Mouse (Mus musculus) intestine, embryonic 14.5 days (tissue): Measurements from ENCODE around the gene Mical2. TPM values are rescaled to one million over a fixed set of nuclear protein-coding genes. Genes with fewer than 3 reads are reported as not detected.
A peak's percentile ranks its signal among the peaks of the same experiment; 100 is the strongest.

Experiments
- ATAC-seq: fragments of 200-750 bp; cut with Nextera tagmentation; replicated peaks from 2 replicates; pipeline ENCODE4 v1.8.0; 2017; ENCODE audit warnings: low read depth, moderate number of reproducible peaks, moderate TSS enrichment, moderate library complexity; ENCODE audit not compliant: low FRiP score, low TSS enrichment
- DNase-seq: peaks from one replicate; pipeline ENCODE4 v3.0.0-alpha.2; 2018; ENCODE audit warnings: low spot score
- H3K27ac ChIP-seq: fragments of 300-500 bp; sonication (generic); 2 replicates; pipeline ENCODE4 v1.5.1; 2014; ENCODE audit warnings: low read depth, mild to moderate bottlenecking, control low read depth
- H3K27me3 ChIP-seq: fragments of 300-500 bp; sonication (generic); replicated peaks from 2 replicates; pipeline ENCODE4 v1.6.1; 2014; ENCODE audit warnings: low read length, control low read depth; ENCODE audit not compliant: control insufficient read depth, insufficient read depth
- H3K36me3 ChIP-seq: fragments of 300-500 bp; sonication (generic); 2 replicates; pipeline ENCODE4 v1.6.1; 2014; ENCODE audit warnings: low read length, control low read depth; ENCODE audit not compliant: control insufficient read depth, insufficient read depth
- H3K4me1 ChIP-seq: fragments of 300-500 bp; sonication (generic); replicated peaks from 2 replicates; pipeline ENCODE4 v1.6.1; 2014; ENCODE audit warnings: low read length, control low read depth, mixed read lengths; ENCODE audit not compliant: control insufficient read depth, insufficient read depth
- H3K4me2 ChIP-seq: fragments of 300-500 bp; sonication (generic); 2 replicates; pipeline ENCODE4 v1.6.1; 2014; ENCODE audit warnings: low read length
- H3K4me3 ChIP-seq: fragments of 300-500 bp; sonication (generic); 2 replicates; pipeline ENCODE4 v1.5.1; 2014; ENCODE audit warnings: low read depth, low read length, control low read depth, mixed read lengths
- H3K9ac ChIP-seq: fragments of 300-500 bp; sonication (generic); 2 replicates; pipeline ENCODE4 v1.6.1; 2014; ENCODE audit warnings: mild to moderate bottlenecking, low read length
- H3K9me3 ChIP-seq: fragments of 300-500 bp; sonication (generic); 2 replicates; pipeline ENCODE4 v1.6.1; 2016; ENCODE audit warnings: low read length, control low read depth; ENCODE audit not compliant: control insufficient read depth
- WGBS: fragments of 180-500 bp; shearing (Covaris S2); extraction: QIAGEN DNeasy Blood & Tissue Kit; methylation state at CpG from one replicate; pipeline ENCODE4 v1.1.7; 2014; 5-methylcytosine and 5-hydroxymethylcytosine counted together
- polyA plus RNA-seq: library from polyadenylated mRNA; unstranded; fragments of >200 nt; fragmentation: Nextera tagmentation; extraction: Ambion mirVana; gene quantifications from 2 replicates; pipeline ENCODE4 v1.2.1, GENCODE M21; 2014

Mical2 gene
- polyA plus RNA-seq, 1 experiment from 2014 or later: 18.2 TPM

DNA sequence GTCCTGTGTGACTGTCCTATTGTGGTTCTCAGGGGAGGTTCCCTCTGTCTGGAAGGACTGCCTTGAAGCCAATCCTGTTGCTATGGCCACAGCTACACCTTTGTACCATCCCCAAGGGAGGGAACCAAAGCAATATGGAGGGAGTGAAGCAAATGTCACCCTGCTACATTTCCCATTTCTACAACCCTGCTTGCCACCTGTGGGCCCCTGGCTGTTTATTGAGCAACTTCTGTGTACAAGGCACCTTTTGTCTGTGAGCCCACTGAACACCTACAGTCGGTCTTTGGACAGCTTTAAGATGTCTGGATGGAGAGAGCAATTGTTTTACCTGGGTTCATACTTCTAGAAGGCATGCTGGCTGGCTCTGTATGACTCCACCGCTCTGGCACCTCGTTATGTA is 46.0 kb downstream of the Mical2 start:
- peaks cover 22% of the 10 kb centered on the region for H3K4me1 ChIP-seq
- no peaks in the 10 kb centered on the region for H3K9me3 ChIP-seq
- H3K27ac ChIP-seq: 0 out of 2 replicates have a peak overlapping the region, but pooled peaks have one; percentile 34
- no peak overlapping the region for H3K4me3 ChIP-seq
- H3K27me3 ChIP-seq: no peaks in the 10 kb centered on the region
- no peak for DNase-seq
- no peak overlapping the region for H3K4me2 ChIP-seq
- 0 out of 2 replicates have a peak, but pooled peaks cover 5% of the 10 kb centered on the region for H3K36me3 ChIP-seq
- no peak overlapping the region for H3K9ac ChIP-seq
- no peak for ATAC-seq
- 81% methylated on average over 3 of the region's 3 CpGs for WGBS

DNA sequence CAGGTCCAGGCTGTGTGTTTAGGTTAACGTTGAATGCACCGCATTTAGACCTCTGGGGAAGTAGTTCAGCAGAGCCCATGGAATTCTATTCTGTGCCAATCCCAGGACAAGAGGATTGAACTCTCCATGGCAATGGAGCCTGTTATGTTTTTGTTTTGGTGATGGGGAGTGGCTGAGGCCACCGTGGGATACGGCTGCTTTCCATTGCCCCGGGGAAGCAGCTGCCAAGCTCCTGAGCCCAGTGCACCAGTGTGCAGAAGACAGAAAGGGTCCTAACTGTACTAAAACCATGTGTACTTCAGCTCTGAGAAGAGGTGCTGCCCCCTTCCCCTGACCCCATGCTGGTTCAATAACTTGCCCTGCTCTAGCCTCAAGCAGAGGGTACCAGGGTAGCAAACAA is 47.0 kb downstream of the Mical2 start:
- peaks cover 25% of the 10 kb centered on the region for H3K4me1 ChIP-seq
- H3K4me2 ChIP-seq: no peak overlapping the region
- no peak overlapping the region for H3K4me3 ChIP-seq

GRCm38 (mm10) chr7:112273451-112273850 is 47.8 kb downstream of the Mical2 start:
- H3K9ac ChIP-seq: no peak overlapping the region
- peaks cover 25% of the 10 kb centered on the region for H3K4me1 ChIP-seq
- no peaks in the 10 kb centered on the region for H3K9me3 ChIP-seq
- WGBS: 77% methylated on average over 6 of the region's 6 CpGs
- DNase-seq: no peak
- no peak for ATAC-seq
- H3K4me3 ChIP-seq: no peak overlapping the region
- no peak overlapping the region for H3K4me2 ChIP-seq
- H3K27ac ChIP-seq: no peak overlapping the region
- no peaks in the 10 kb centered on the region for H3K27me3 ChIP-seq
- 0 out of 2 replicates have a peak, but pooled peaks cover 5% of the 10 kb centered on the region for H3K36me3 ChIP-seq

More for the DNA sequence above, 47.0 kb downstream of the Mical2 start:
- no peaks in the 10 kb centered on the region for H3K27me3 ChIP-seq
- DNase-seq (no peak), ATAC-seq (no peak)
- H3K36me3 ChIP-seq: 0 out of 2 replicates have a peak, but pooled peaks cover 5% of the 10 kb centered on the region
- no peak overlapping the region for H3K27ac ChIP-seq
- H3K9me3 ChIP-seq: no peaks in the 10 kb centered on the region
- no peak overlapping the region for H3K9ac ChIP-seq
- WGBS: 70% methylated on average over 5 of the region's 5 CpGs

GRCm38 (mm10) chr7:112274611-112275010 is 49.0 kb downstream of the Mical2 start:
- peaks cover 25% of the 10 kb centered on the region for H3K4me1 ChIP-seq

GRCm38 (mm10) chr7:112275093-112275492 is 49.4 kb downstream of the Mical2 start:
- no peaks in the 10 kb centered on the region for H3K27me3 ChIP-seq
- DNase-seq: no peak
- no peak overlapping the region for H3K9ac ChIP-seq
- 0 out of 2 replicates have a peak overlapping the region, but pooled peaks have one; percentile 6 for H3K27ac ChIP-seq
- H3K4me1 ChIP-seq: peaks cover 22% of the 10 kb centered on the region
- H3K36me3 ChIP-seq: 0 out of 2 replicates have a peak, but pooled peaks cover 5% of the 10 kb centered on the region
- WGBS: 57% methylated on average over 3 of the region's 3 CpGs
- H3K4me2 ChIP-seq: no peak overlapping the region
- no peak for ATAC-seq
- no peaks in the 10 kb centered on the region for H3K9me3 ChIP-seq
- no peak overlapping the region for H3K4me3 ChIP-seq

More at GRCm38 (mm10) chr7:112274611-112275010, 49.0 kb downstream of the Mical2 start:
- no peaks in the 10 kb centered on the region for H3K9me3 ChIP-seq
- 0 out of 2 replicates have a peak, but pooled peaks cover 5% of the 10 kb centered on the region for H3K36me3 ChIP-seq
- no peak overlapping the region for H3K9ac ChIP-seq
- H3K27me3 ChIP-seq: no peaks in the 10 kb centered on the region
- no peak overlapping the region for H3K4me3 ChIP-seq
- 53% methylated on average over 2 of the region's 2 CpGs for WGBS
- ATAC-seq (no peak), DNase-seq (no peak)
- H3K27ac ChIP-seq: no peak overlapping the region
- no peak overlapping the region for H3K4me2 ChIP-seq

DNA sequence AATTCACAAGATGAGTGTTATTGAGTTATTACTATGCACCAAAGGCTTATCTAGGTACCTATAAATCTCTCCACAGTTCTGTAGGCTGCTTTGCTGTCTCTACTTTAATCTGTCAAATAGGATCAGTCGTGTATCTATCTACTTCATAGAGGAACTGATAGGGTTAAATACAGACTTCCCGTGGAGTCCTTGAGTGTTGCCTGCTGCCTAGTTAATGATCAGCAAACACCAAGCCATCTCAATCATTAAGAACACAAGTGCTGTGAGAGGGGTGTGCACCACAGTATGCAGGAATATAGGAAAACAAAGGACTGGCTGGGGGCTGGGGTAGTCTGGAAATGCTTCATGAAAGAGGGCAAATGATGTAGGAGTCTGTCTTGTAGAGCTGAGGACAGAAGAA is 50.2 kb downstream of the Mical2 start:
- Histone ChIP-seq H3K27ac (peak overlapping the region; percentile 49), H3K27me3 (no peaks in the 10 kb centered on the region), H3K4me1 (peaks cover 18% of the 10 kb centered on the region), H3K9me3 (no peaks in the 10 kb centered on the region), H3K4me3 (no peak overlapping the region), H3K9ac (no peak overlapping the region), H3K4me2 (peak overlapping the region; percentile 22), H3K36me3 (0 out of 2 replicates have a peak, but pooled peaks cover 5% of the 10 kb centered on the region)
- DNase-seq (no peak), ATAC-seq (peak; percentile 75)
- WGBS: 32% methylated on average over 2 of the region's 2 CpGs

DNA sequence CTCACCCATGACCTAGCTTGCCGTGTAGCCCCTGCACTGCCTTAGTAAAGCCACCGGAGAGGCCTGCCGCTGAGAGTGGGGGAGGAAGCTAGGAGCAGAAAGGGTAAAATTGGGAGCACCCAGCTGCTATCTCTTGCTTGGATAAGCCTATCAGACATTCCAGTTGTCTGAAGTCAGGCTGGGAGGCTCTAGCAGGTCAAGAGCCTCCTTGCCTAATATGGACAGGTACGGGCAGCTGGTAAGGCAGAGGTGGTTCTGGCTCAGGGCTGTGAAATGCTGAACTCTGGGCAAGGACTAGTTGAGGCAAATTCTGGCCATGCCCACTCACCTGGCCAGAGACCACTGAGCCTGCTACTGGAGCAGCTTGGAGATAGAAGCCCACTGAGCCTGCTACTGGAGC is 51.2 kb downstream of the Mical2 start:
- 68% methylated on average over 4 of the region's 4 CpGs for WGBS
- Histone ChIP-seq H3K9me3 (no peaks in the 10 kb centered on the region), H3K36me3 (0 out of 2 replicates have a peak, but pooled peaks cover under 1% of the 10 kb centered on the region), H3K4me2 (no peak overlapping the region), H3K4me3 (no peak overlapping the region), H3K9ac (no peak overlapping the region), H3K4me1 (peaks cover 13% of the 10 kb centered on the region), H3K27ac (peak overlapping the region; percentile 49), H3K27me3 (no peaks in the 10 kb centered on the region)
- DNase-seq: no peak
- no peak for ATAC-seq

DNA sequence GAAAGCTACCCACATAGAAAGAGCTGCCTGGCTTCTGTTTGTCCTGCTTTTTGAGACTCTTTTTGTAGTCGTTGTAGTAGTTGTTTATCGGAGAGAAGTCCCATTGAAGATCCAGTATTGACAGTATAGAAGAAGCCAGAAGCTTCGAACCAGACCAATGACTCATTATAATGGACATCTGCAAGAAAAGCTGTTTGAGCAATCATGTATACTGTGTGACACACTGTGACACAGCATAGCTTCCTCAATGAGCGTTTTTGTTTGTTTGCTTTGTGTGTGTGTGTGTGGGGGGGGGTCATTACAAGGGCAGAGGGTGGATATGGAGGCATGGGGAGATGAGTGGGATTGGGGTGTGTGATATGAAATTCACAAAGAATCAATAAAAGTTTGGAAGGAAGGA is 53.0 kb downstream of the Mical2 start:
- Histone ChIP-seq H3K9ac (no peak overlapping the region), H3K9me3 (no peaks in the 10 kb centered on the region), H3K36me3 (no peaks in the 10 kb centered on the region), H3K27me3 (no peaks in the 10 kb centered on the region), H3K4me1 (peaks cover 13% of the 10 kb centered on the region), H3K4me2 (no peak overlapping the region), H3K4me3 (no peak overlapping the region), H3K27ac (no peak overlapping the region)
- no peak for ATAC-seq
- no peak for DNase-seq
- 50% methylated on average over 4 of the region's 4 CpGs for WGBS

- H3K4me3 ChIP-seq: no peak overlapping the region
- no peaks in the 10 kb centered on the region for H3K9me3 ChIP-seq
- no peak overlapping the region for H3K4me2 ChIP-seq
- ATAC-seq: no peak
- H3K4me1 ChIP-seq: peaks cover 13% of the 10 kb centered on the region
- no peaks in the 10 kb centered on the region for H3K27me3 ChIP-seq
- H3K27ac ChIP-seq: no peak overlapping the region
- no peak for DNase-seq
- 25% methylated on average over 3 of the region's 3 CpGs for WGBS
- no peak overlapping the region for H3K9ac ChIP-seq
- no peaks in the 10 kb centered on the region for H3K36me3 ChIP-seq
These were observed 54.8 kb downstream of the Mical2 start for GRCm38 (mm10) chr7:112280474-112280873.
